Mouse (Mus musculus) megakaryocyte, embryonic 14.5 days (primary cell): ENCODE results near the gene Epb41l2.

ENCODE experiments used
- FLI1 ChIP-seq: IDR thresholded peaks from 2 replicates; pipeline ENCODE4 v1.6.1; 2012; ENCODE audit warnings: low read length, inconsistent platforms, mixed read lengths
- GATA1 ChIP-seq: IDR thresholded peaks from 3 replicates; pipeline ENCODE4 v1.6.1; 2012; ENCODE audit warnings: mixed read lengths, low read length, inconsistent platforms, borderline replicate concordance

DNA sequence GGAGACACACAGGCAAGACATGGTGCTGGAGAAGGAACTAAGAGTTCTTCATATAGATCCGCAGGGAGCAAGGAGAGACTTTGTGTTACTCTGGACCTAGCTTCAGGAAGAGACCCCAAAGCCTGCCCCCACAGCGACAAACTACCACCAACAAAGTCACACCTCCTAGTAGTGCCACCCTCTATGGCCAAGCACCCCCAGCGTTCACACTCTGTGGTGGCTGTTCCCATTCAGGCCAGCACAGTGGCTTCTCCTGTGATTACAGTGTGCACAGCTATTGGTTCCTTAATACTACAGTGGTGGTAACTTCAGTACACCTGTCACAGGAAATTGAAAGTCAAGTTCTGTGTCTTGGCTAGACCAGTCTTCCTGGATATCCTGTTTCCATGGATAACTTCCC is 80.3 kb downstream of the Epb41l2 start:
- TF ChIP-seq GATA1 (no peak), FLI1 (no peak)
